Mouse (Mus musculus) small intestine, adult 2 months (tissue): ENCODE results near the gene Tspan14. TPM values are rescaled to one million over a fixed set of nuclear protein-coding genes. Genes with fewer than 3 reads are reported as not detected.
A peak's percentile ranks its signal among the peaks of the same experiment; 100 is the strongest.

ENCODE experiments used
- H3K27ac ChIP-seq: fragments of 200-500 bp; 2 replicates; pipeline ENCODE4 v1.5.1; 2012; ENCODE audit warnings: low read depth, low read length, control low read depth, inconsistent platforms; ENCODE audit not compliant: insufficient read depth
- H3K27me3 ChIP-seq: fragments of 200-500 bp; 2 replicates; pipeline ENCODE4 v1.6.1; 2012; ENCODE audit warnings: mild to moderate bottlenecking, moderate library complexity, low read length, inconsistent platforms; ENCODE audit not compliant: control insufficient read depth, insufficient read depth
- H3K36me3 ChIP-seq: fragments of 200-500 bp; 2 replicates; pipeline ENCODE4 v1.6.1; 2012; ENCODE audit warnings: mild to moderate bottlenecking, low read length, control low read depth, inconsistent platforms; ENCODE audit not compliant: control insufficient read depth, insufficient read depth
- H3K4me1 ChIP-seq: fragments of 200-500 bp; 2 replicates; pipeline ENCODE4 v1.6.1; 2012; ENCODE audit warnings: low read length, inconsistent platforms, mixed read lengths; ENCODE audit not compliant: control insufficient read depth, insufficient read depth, insufficient read length
- H3K4me3 ChIP-seq: fragments of 200-500 bp; 2 replicates; pipeline ENCODE4 v1.5.1; 2012; ENCODE audit warnings: low read depth, mild to moderate bottlenecking, control low read depth, inconsistent platforms, low read length, moderate library complexity
- CTCF ChIP-seq: fragments of 200-500 bp; IDR thresholded peaks from 2 replicates; pipeline ENCODE4 v1.5.1; 2012; ENCODE audit warnings: low read depth, mild to moderate bottlenecking, control low read depth, inconsistent platforms, low read length, moderate library complexity, mixed read lengths; ENCODE audit not compliant: insufficient replicate concordance, insufficient read length; ENCODE audit errors: extremely low read depth
- POLR2A ChIP-seq: fragments of 200-500 bp; IDR thresholded peaks from 2 replicates; pipeline ENCODE4 v1.6.1; 2012; ENCODE audit warnings: low read depth, mild to moderate bottlenecking, control low read depth, inconsistent platforms, low read length, moderate library complexity
- WGBS: fragments of 180-500 bp; shearing (Covaris S2); methylation state at CpG from one replicate; pipeline ENCODE4 v1.1.7; 2018; 5-methylcytosine and 5-hydroxymethylcytosine counted together
- polyA plus RNA-seq: library from polyadenylated mRNA; depleted of rRNA; stranded (reverse); fragments of >200 nt; gene quantifications from 2 replicates; pipeline ENCODE4 v1.2.3, GENCODE M21; 2012

Tspan14 gene
- polyA plus RNA-seq, 1 experiment, result 38.2 TPM

- Histone ChIP-seq H3K27ac (no peak overlapping the region), H3K4me3 (no peak overlapping the region), H3K36me3 (no peaks in the 10 kb centered on the region), H3K27me3 (no peaks in the 10 kb centered on the region), H3K4me1 (peaks cover 4% of the 10 kb centered on the region; the same call in 1 of the 2 replicates)
- WGBS, result 76% methylated on average over 6 of the region's 6 CpGs
- TF ChIP-seq POLR2A (no peak), CTCF (peak; percentile 36; the same call in 1 of the 2 replicates)
Observed at GRCm38 (mm10) chr14:40975127-40975721, 8.6 kb upstream of the Tspan14 start.

GRCm38 (mm10) chr14:40968051-40968450, 1.4 kb upstream of the Tspan14 start:
- peaks cover 25% of the 10 kb centered on the region for H3K4me1 ChIP-seq
- no peaks in the 10 kb centered on the region for H3K36me3 ChIP-seq
- H3K4me3 ChIP-seq, result no peak overlapping the region
- no peak overlapping the region for H3K27ac ChIP-seq
- 32% methylated on average over 2 of the region's 2 CpGs for WGBS
- TF ChIP-seq CTCF, result no peak
- TF ChIP-seq POLR2A, result no peak
- no peaks in the 10 kb centered on the region for H3K27me3 ChIP-seq

- peak overlapping the region; percentile 68 for H3K4me3 ChIP-seq
- no peaks in the 10 kb centered on the region for H3K27me3 ChIP-seq
- no peaks in the 10 kb centered on the region for H3K36me3 ChIP-seq
- WGBS, result 11% methylated on average over 6 of the region's 6 CpGs
- H3K4me1 ChIP-seq, result peaks cover 30% of the 10 kb centered on the region
- H3K27ac ChIP-seq, result peak overlapping the region; percentile 34
- no peak for TF ChIP-seq CTCF
- TF ChIP-seq POLR2A, result no peak
Observed at GRCm38 (mm10) chr14:40967598-40967900, 942 bp upstream of the Tspan14 start.

- H3K27ac ChIP-seq, result peak overlapping the region; percentile 34
Observed at GRCm38 (mm10) chr14:40966862-40967597, 423 bp upstream of the Tspan14 start.

GRCm38 (mm10) chr14:40965507-40966356, 875 bp downstream of the Tspan14 start:
- Histone ChIP-seq H3K36me3 (no peaks in the 10 kb centered on the region), H3K27ac (peak overlapping the region; percentile 92), H3K4me1 (peaks cover 32% of the 10 kb centered on the region), H3K4me3 (peak overlapping the region; percentile 95), H3K27me3 (no peaks in the 10 kb centered on the region)
- under 1% methylated on average over 15 of the region's 15 CpGs for WGBS
- TF ChIP-seq POLR2A (no peak), CTCF (no peak)

More at GRCm38 (mm10) chr14:40966862-40967597, 423 bp upstream of the Tspan14 start:
- Histone ChIP-seq H3K36me3 (no peaks in the 10 kb centered on the region), H3K4me1 (peaks cover 32% of the 10 kb centered on the region), H3K4me3 (peak overlapping the region; percentile 95), H3K27me3 (no peaks in the 10 kb centered on the region)
- no peak for TF ChIP-seq CTCF
- peak; percentile 68 for TF ChIP-seq POLR2A
- WGBS, result under 1% methylated on average over 59 of the region's 62 CpGs

- H3K4me3 ChIP-seq, result 0 out of 2 replicates have a peak overlapping the region, but pooled peaks have one; percentile 14
- H3K4me1 ChIP-seq, result peaks cover 35% of the 10 kb centered on the region
- TF ChIP-seq CTCF (no peak), POLR2A (no peak)
- H3K27me3 ChIP-seq, result no peaks in the 10 kb centered on the region
- no peaks in the 10 kb centered on the region for H3K36me3 ChIP-seq
- H3K27ac ChIP-seq, result no peak overlapping the region; the same call in 1 of the 2 replicates
Observed at GRCm38 (mm10) chr14:40964881-40965280, 1.7 kb downstream of the Tspan14 start.
